Mouse (Mus musculus): Measurements from ENCODE around the gene Usp21. TPM values are rescaled to one million over a fixed set of nuclear protein-coding genes. Genes with fewer than 3 reads are reported as not detected.

The Usp21 gene
- total and polyA plus RNA-seq, 3 experiments = 10.0 to 66.4 TPM; not detected in 1

- peaks cover 0 to 10% of the 10 kb centered on the region in 2 experiments; a peak in 1 of 4 replicates for H3K4me1 ChIP-seq (ENCODE audit: control insufficient read depth in 1 of 2, insufficient read depth in 2 of 2, low read length in 2 of 2)
- no peak overlapping the region for H3K9ac ChIP-seq (ENCODE audit: control insufficient read depth, low read depth, low read length, poor library complexity, severe bottlenecking)
- TF ChIP-seq POLR2A (IDR thresholded peaks at IDR 0.05; ENCODE audit: control insufficient read depth in 1 of 2, insufficient read depth in 1 of 2, low read depth in 1 of 2, low read length in 2 of 2, poor library complexity in 1 of 2) = no peak
- no peak for TF ChIP-seq TCF12 (IDR thresholded peaks at IDR 0.05; ENCODE audit: low read depth, low read length)
- no peak for TF ChIP-seq SMC3 (IDR thresholded peaks at IDR 0.05; ENCODE audit: low read depth, low read length)
- TF ChIP-seq MAZ (IDR thresholded peaks at IDR 0.05; ENCODE audit: low read depth, low read length) = no peak
- no peak for TF ChIP-seq MYC (IDR thresholded peaks at IDR 0.05; ENCODE audit: low read depth, low read length)
- no peak for TF ChIP-seq GABPA (IDR thresholded peaks at IDR 0.05; ENCODE audit: low read depth, low read length)
- no peak for TF ChIP-seq MXI1 (IDR thresholded peaks at IDR 0.05; ENCODE audit: low read depth, low read length)
- TF ChIP-seq ELF1 (IDR thresholded peaks at IDR 0.05; ENCODE audit: low read depth, low read length) = no peak
- TF ChIP-seq GATA1 (IDR thresholded peaks at IDR 0.05; ENCODE audit: low read depth, low read length) = no peak
- no peak for TF ChIP-seq TBP (IDR thresholded peaks at IDR 0.05; ENCODE audit: low read depth, low read length)
- TF ChIP-seq HCFC1 (IDR thresholded peaks at IDR 0.05; ENCODE audit: low read depth, low read length) = no peak
- TF ChIP-seq POLR2AphosphoS5 (IDR thresholded peaks at IDR 0.05; ENCODE audit: borderline replicate concordance, low read depth, low read length) = no peak
- TF ChIP-seq CHD1 (IDR thresholded peaks at IDR 0.05; ENCODE audit: low read depth, low read length) = no peak
- TF ChIP-seq EP300 (IDR thresholded peaks at IDR 0.05; ENCODE audit: low read depth in 1 of 2, low read length in 2 of 2) = no peak
- no peaks in the 10 kb centered on the region for H3K27me3 ChIP-seq (ENCODE audit: control insufficient read depth in 1 of 2, insufficient read depth in 2 of 2, low read length in 2 of 2)
- no peak for DNase-seq (ENCODE audit: low read depth, low spot score)
- H3K27ac ChIP-seq (ENCODE audit: control insufficient read depth, low read depth, low read length) = no peak overlapping the region
- no peaks in the 10 kb centered on the region for H3K9me3 ChIP-seq (replicated peaks; ENCODE audit: insufficient read depth, low read length)
- H3K36me3 ChIP-seq (ENCODE audit: control insufficient read depth in 1 of 2, insufficient read depth in 2 of 2, low read length in 2 of 2) = peaks cover 1 to 10% of the 10 kb centered on the region in 2 experiments
- H3K79me2 ChIP-seq (ENCODE audit: control insufficient read depth, insufficient read depth, low read length, poor library complexity) = peaks cover 4% of the 10 kb centered on the region; the same call in 1 of the 2 replicates
- H3K4me3 ChIP-seq (ENCODE audit: control insufficient read depth in 1 of 2, insufficient read depth in 1 of 2, low read depth in 2 of 2, low read length in 2 of 2) = no peak overlapping the region
These were observed 9.4 kb downstream of the Usp21 start for GRCm38 (mm10) chr1:171278436-171278835.

DNA sequence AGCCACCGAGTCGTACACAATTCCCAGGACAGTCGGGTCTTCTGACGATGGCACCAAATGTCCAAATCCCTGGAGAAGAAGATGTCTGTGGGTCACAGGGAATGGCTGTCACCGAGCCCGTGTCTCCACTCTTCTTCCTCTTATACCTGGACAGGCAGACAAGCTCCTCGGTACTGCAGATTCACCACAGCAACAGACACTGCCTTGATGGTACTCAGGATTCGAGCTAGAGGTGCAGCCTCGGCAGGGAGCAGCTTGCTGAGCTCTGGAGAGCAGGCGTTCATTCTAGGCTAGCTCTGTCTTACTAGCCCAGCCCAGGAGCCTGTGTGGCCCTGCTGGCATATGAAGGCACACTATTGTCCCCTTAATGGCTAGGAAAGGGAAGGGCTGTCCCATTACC lies 10.1 kb downstream of the Usp21 start:
- peaks cover 0 to 10% of the 10 kb centered on the region in 2 experiments; a peak in 1 of 4 replicates for H3K4me1 ChIP-seq (ENCODE audit: control insufficient read depth in 1 of 2, insufficient read depth in 2 of 2, low read length in 2 of 2)
- H3K9ac ChIP-seq (ENCODE audit: control insufficient read depth, low read depth, low read length, poor library complexity, severe bottlenecking) = no peak overlapping the region
- no peak for DNase-seq (ENCODE audit: low read depth, low spot score)
- no peak overlapping the region for H3K27ac ChIP-seq (ENCODE audit: control insufficient read depth, low read depth, low read length)
- no peaks in the 10 kb centered on the region for H3K9me3 ChIP-seq (replicated peaks; ENCODE audit: insufficient read depth, low read length)
- TF ChIP-seq TCF12 (IDR thresholded peaks at IDR 0.05; ENCODE audit: low read depth, low read length) (no peak), MYB (IDR thresholded peaks at IDR 0.05; ENCODE audit: low read depth, low read length) (no peak)
- H3K79me2 ChIP-seq (ENCODE audit: control insufficient read depth, insufficient read depth, low read length, poor library complexity) = peaks cover 4% of the 10 kb centered on the region; the same call in 1 of the 2 replicates
- no peak overlapping the region for H3K4me3 ChIP-seq (ENCODE audit: control insufficient read depth in 1 of 2, insufficient read depth in 1 of 2, low read depth in 2 of 2, low read length in 2 of 2)
- H3K36me3 ChIP-seq (ENCODE audit: control insufficient read depth in 1 of 2, insufficient read depth in 2 of 2, low read length in 2 of 2) = peaks cover 1 to 13% of the 10 kb centered on the region in 2 experiments
- H3K27me3 ChIP-seq (ENCODE audit: control insufficient read depth in 1 of 2, insufficient read depth in 2 of 2, low read length in 2 of 2) = no peaks in the 10 kb centered on the region
